Mouse (Mus musculus) liver, embryonic 13.5 days (tissue): ENCODE measurements around the gene Kcns3. TPM values are rescaled to one million over a fixed set of nuclear protein-coding genes. Genes with fewer than 3 reads are reported as not detected.
A peak's percentile ranks its signal among the peaks of the same experiment; 100 is the strongest.

Experiments used
- ATAC-seq: fragments of 200-750 bp; cut with Nextera tagmentation; 2 replicates; pipeline ENCODE4 v1.8.0; 2017; ENCODE audit warnings: low read depth, mild to moderate bottlenecking, moderate number of reproducible peaks, moderate library complexity
- DNase-seq: peaks from one replicate; pipeline ENCODE4 v3.0.0; 2022
- H3K27ac ChIP-seq: fragments of 300-500 bp; sonication (generic); 2 replicates; pipeline ENCODE4 v1.5.1; 2015; ENCODE audit warnings: moderate library complexity, mild to moderate bottlenecking, inconsistent platforms
- H3K27me3 ChIP-seq: fragments of 300-500 bp; sonication (generic); 2 replicates; pipeline ENCODE4 v1.6.1; 2015; ENCODE audit warnings: mild to moderate bottlenecking, inconsistent platforms
- H3K36me3 ChIP-seq: fragments of 300-500 bp; sonication (generic); 2 replicates; pipeline ENCODE4 v1.6.1; 2015; ENCODE audit warnings: mild to moderate bottlenecking, inconsistent platforms
- H3K4me1 ChIP-seq: fragments of 300-500 bp; sonication (generic); replicated peaks from 2 replicates; pipeline ENCODE4 v1.6.1; 2015; ENCODE audit warnings: inconsistent platforms
- H3K4me2 ChIP-seq: fragments of 300-500 bp; sonication (generic); 2 replicates; pipeline ENCODE4 v1.6.1; 2015; ENCODE audit warnings: inconsistent platforms, mild to moderate bottlenecking, moderate library complexity
- H3K4me3 ChIP-seq: fragments of 300-500 bp; sonication (generic); replicated peaks from 2 replicates; pipeline ENCODE4 v1.5.1; 2015; ENCODE audit warnings: mild to moderate bottlenecking, inconsistent platforms
- H3K9ac ChIP-seq: fragments of 300-500 bp; sonication (generic); 2 replicates; pipeline ENCODE4 v1.6.1; 2015; ENCODE audit warnings: mild to moderate bottlenecking, inconsistent platforms
- H3K9me3 ChIP-seq: fragments of 300-500 bp; sonication (generic); replicated peaks from 2 replicates; pipeline ENCODE4 v1.6.1; 2016; ENCODE audit warnings: inconsistent platforms
- WGBS: fragments of 180-500 bp; shearing (Covaris S2); methylation state at CpG from one replicate; pipeline ENCODE4 v1.1.7; 2015; ENCODE audit not compliant: insufficient replicate concordance; 5-methylcytosine and 5-hydroxymethylcytosine counted together
- polyA plus RNA-seq: library from polyadenylated mRNA; unstranded; fragments of >200 nt; fragmentation: Nextera tagmentation; extraction: Ambion mirVana; gene quantifications from 2 replicates; pipeline ENCODE4 v1.2.1, GENCODE M21; 2015

Kcns3 gene
- polyA plus RNA-seq, 1 experiment from 2014 or later, result 0.17 TPM

DNA sequence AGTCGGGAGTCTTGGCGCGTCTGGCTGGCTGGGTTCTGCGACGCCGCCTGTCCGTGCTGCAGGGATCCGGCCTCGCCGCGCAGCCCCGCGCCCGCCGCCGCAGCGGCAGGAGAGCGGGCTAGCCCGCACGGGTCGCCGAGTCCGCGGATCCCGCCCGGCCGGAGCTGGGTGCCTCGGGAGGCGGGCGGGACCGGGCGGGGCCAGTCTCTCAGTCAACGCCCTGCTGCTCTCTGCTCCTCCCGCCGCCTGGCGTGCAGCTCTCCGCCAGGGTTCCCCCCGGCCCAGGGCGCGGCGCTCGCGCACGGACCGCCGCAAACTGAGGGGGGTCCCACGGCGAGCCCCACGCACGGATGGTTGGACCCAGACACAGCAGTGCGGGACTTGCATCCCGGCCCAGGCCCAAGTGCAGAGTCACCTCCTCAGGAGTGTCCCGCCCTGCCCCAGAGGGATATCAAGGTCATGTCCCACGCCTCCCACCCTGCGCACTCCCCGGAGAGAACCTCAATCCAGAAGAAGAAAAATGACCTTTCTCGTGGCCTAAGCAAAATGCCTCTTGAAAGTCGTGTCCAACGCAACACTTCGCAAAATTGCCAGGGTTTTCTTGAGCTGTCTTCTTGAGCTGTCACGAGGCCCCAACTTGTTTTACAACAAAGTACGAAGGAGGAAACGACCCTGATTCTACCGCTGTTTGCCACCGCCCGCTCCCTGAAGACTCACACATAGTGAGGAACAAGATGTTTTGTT lies 492 bp downstream of the Kcns3 start:
- peak overlapping the region; percentile 63 for H3K4me2 ChIP-seq
- H3K36me3 ChIP-seq, result no peaks in the 10 kb centered on the region
- H3K9me3 ChIP-seq, result no peaks in the 10 kb centered on the region
- under 1% methylated on average over 50 of the region's 66 CpGs for WGBS
- H3K4me1 ChIP-seq, result peaks cover 3% of the 10 kb centered on the region; the same call in 1 of the 2 replicates
- no peak overlapping the region; the same call in 1 of the 2 replicates for H3K9ac ChIP-seq
- H3K4me3 ChIP-seq, result peak overlapping the region; percentile 49
- DNase-seq (no peak), ATAC-seq (peak; percentile 60)
- no peak overlapping the region for H3K27ac ChIP-seq
- H3K27me3 ChIP-seq, result peaks cover 61% of the 10 kb centered on the region

DNA sequence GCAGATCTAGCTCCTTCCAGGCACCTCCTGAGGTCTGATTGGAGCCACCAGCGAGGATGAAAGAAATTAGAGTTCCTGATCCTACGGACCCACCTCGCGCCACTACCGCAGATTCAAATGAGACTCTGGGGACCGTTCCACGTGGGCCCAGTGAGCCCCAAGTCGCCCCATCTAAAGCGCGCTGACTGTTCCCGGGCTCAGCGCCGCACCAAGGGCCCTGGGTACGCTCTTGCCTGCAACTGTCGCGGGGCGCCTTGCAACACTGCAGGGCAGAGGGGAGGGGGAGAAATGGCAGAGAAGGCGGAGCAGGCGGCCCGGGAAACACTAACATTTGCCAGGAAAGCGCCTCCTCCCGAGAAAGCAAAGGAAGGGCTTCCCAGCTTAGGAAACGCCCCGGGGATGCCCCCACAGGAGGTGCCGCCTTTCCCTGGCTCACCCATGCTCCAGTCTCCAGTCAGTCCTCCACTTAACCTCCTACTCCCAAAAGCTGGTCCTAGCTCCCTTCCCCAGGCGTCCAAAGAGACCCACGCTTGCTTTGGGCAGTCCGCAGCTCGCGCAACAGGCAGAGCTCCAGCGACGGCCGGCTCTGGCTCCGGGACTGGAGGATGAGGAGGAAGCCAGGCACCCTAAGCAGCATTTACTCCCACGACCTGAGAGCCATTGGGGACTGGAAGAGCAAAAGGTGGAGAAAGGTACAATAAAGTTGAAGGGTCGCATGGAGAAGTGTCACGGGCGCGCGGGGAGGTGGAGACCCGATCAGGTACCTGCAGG lies 1.2 kb downstream of the Kcns3 start:
- no peak overlapping the region for H3K9ac ChIP-seq
- 1% methylated on average over 41 of the region's 41 CpGs for WGBS

DNA sequence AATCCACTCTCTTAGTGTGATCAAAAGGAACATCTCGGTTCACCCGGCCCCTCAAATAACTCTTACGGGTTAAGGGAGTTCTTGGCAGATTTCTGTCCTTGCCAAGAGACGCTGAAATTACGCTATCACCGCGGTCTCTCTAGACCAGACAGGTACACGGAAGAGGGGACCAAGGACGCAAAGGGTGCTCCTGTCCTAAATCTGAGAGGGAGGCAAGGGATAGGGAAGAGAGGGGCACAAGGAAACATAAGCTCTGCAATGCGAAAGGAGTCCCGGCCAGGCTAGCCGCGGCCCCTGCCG lies 1.8 kb downstream of the Kcns3 start:
- H3K9ac ChIP-seq, result no peak overlapping the region
- H3K27ac ChIP-seq, result no peak overlapping the region
- no peaks in the 10 kb centered on the region for H3K9me3 ChIP-seq
- H3K4me1 ChIP-seq, result peaks cover 3% of the 10 kb centered on the region; the same call in 1 of the 2 replicates
- DNase-seq (no peak), ATAC-seq (no peak)
- 3% methylated on average over 14 of the region's 14 CpGs for WGBS
- H3K36me3 ChIP-seq, result no peaks in the 10 kb centered on the region
- peaks cover 61% of the 10 kb centered on the region for H3K27me3 ChIP-seq
- H3K4me2 ChIP-seq, result peak overlapping the region; percentile 63
- peak overlapping the region; percentile 49 for H3K4me3 ChIP-seq

More for the DNA sequence above, 1.2 kb downstream of the Kcns3 start:
- peaks cover 3% of the 10 kb centered on the region; the same call in 1 of the 2 replicates for H3K4me1 ChIP-seq
- DNase-seq (no peak), ATAC-seq (no peak)
- peak overlapping the region; percentile 63 for H3K4me2 ChIP-seq
- no peaks in the 10 kb centered on the region for H3K9me3 ChIP-seq
- no peak overlapping the region for H3K27ac ChIP-seq
- peaks cover 61% of the 10 kb centered on the region for H3K27me3 ChIP-seq
- H3K4me3 ChIP-seq, result peak overlapping the region; percentile 49
- H3K36me3 ChIP-seq, result no peaks in the 10 kb centered on the region

DNA sequence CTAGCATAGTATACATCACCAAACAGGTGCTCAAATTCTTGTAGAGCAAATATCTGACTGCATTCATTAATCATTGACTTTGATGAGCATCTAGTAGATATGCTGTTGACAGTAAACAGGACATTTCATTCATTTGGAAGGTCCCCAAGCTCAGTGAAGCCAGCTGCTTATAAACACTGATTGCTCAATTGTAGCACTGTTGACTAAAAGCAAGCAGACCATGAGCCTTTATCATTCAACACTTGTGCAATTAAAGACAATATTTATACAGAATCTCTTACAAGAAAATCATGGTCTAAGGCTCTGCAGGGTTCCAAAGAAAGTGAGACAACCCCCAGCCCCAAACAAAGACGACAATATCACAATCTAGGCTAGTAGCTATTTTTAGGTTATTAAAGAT lies 6.0 kb downstream of the Kcns3 start:
- WGBS, result 44% methylated on average over 1 of the region's 1 CpGs
- H3K4me3 ChIP-seq, result no peak overlapping the region
- H3K27ac ChIP-seq, result no peak overlapping the region

DNA sequence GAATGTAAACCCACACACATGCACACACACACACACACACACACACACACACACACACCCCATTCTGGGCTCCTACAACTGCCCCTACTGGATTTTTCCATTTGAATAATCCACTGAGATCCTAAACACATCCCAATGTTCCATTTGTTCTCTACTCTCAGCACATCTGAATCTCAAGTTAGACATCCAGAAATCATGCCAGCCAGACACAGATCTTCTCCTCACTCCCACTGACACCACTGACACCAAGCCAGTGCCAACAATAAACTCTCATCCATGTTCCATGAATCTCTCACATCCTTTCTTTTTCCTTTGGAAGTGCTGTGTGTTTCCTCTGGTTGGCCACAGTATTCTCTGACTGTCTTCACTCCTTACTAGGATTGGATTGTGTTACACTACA lies 18.4 kb downstream of the Kcns3 start:
- H3K4me1 ChIP-seq, result no peaks in the 10 kb centered on the region
- H3K36me3 ChIP-seq, result no peaks in the 10 kb centered on the region
- H3K4me2 ChIP-seq, result no peak overlapping the region
- H3K4me3 ChIP-seq, result no peak overlapping the region
- DNase-seq, result no peak
- H3K27ac ChIP-seq, result no peak overlapping the region
- no peak for ATAC-seq
- no peaks in the 10 kb centered on the region for H3K9me3 ChIP-seq
- no peak overlapping the region for H3K9ac ChIP-seq
- H3K27me3 ChIP-seq, result no peaks in the 10 kb centered on the region

More for the DNA sequence above, 6.0 kb downstream of the Kcns3 start:
- Histone ChIP-seq H3K4me1 (no peaks in the 10 kb centered on the region; the same call in 1 of the 2 replicates), H3K9me3 (no peaks in the 10 kb centered on the region), H3K27me3 (peaks cover 28% of the 10 kb centered on the region), H3K9ac (no peak overlapping the region), H3K4me2 (no peak overlapping the region), H3K36me3 (no peaks in the 10 kb centered on the region)
- ATAC-seq (no peak), DNase-seq (no peak)

DNA sequence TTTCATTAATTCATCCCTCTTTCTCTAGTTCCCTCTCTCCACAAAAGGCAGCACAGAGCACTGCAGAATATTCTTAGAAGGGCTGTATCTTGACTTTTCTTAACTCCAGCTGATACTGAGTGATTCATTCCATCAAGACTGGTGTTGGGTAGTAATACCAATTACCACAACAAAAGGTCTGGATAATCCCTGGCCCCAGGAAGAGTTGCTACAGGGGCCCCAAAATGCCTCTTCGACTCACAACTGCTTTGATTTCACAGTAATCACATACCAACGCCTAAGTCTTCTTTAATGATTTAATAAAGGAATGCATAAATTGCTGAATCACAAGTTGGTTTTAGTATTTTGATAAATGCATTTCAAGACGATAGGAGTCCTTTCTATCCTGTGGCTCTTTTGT lies 21.7 kb downstream of the Kcns3 start:
- H3K27ac ChIP-seq, result no peak overlapping the region
- H3K4me1 ChIP-seq, result peaks cover 6% of the 10 kb centered on the region
- 54% methylated on average over 3 of the region's 3 CpGs for WGBS
- H3K4me3 ChIP-seq, result no peak overlapping the region
- ATAC-seq (no peak), DNase-seq (no peak)
- no peaks in the 10 kb centered on the region for H3K27me3 ChIP-seq
- H3K36me3 ChIP-seq, result no peaks in the 10 kb centered on the region
- no peak overlapping the region for H3K9ac ChIP-seq
- H3K9me3 ChIP-seq, result no peaks in the 10 kb centered on the region
- no peak overlapping the region for H3K4me2 ChIP-seq

DNA sequence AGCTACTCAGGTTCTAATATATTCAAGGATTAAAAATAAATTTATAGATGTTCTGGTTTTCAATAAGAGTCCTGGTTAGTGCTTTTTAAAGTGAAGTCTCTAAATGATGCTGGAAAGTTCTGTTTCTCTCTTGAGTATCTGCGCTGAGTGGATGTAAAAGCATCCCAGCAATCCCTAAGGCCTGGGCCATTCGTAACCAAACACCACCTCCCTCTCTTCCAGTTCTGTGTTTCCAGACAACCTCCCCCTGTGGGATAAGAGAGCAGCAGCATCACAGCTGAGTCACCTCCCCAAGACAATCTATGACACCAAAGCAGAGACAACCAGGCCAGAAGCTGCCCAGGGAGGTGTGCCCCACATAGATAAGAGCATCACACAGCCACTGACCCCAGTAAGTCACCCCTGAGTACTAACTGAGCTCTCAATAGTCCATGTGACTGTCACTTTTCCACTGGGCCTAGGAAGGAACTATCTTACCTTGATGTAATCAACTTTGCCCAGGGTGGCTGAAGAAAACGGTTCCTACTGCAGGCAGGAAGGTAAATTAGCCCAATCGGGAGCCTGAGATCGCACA lies 24.6 kb downstream of the Kcns3 start:
- ATAC-seq (peak; percentile 92), DNase-seq (no peak)
- WGBS, result 20% methylated on average over 5 of the region's 5 CpGs
- Histone ChIP-seq H3K4me3 (no peak overlapping the region), H3K27me3 (no peaks in the 10 kb centered on the region), H3K27ac (no peak overlapping the region), H3K4me1 (peaks cover 6% of the 10 kb centered on the region), H3K4me2 (0 out of 2 replicates have a peak overlapping the region, but pooled peaks have one; percentile 8), H3K9ac (no peak overlapping the region), H3K9me3 (no peaks in the 10 kb centered on the region), H3K36me3 (no peaks in the 10 kb centered on the region)

DNA sequence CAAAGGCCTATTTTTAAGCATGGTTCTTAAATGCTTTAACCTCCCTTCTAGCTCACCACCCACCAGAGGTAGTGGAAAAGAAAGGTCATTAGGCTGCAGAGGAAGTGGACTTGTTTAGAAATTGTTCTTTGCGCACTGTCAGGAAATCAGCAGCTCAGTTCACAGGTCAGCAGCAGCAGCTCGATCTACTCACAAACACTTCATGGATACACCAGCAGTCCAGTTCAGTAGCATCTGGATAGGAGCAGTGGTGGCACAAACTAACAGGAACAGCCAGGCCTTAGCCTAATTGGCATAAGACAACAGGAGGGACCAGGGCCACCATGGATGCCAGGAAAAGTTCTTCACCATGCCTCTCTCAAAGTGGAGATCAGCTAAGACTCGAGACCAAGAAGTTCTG lies 49.3 kb downstream of the Kcns3 start:
- no peaks in the 10 kb centered on the region for H3K27me3 ChIP-seq
- H3K27ac ChIP-seq, result no peak overlapping the region
- no peak overlapping the region for H3K4me2 ChIP-seq
- H3K4me1 ChIP-seq, result no peaks in the 10 kb centered on the region
- no peak for ATAC-seq
- no peak for DNase-seq
- H3K4me3 ChIP-seq, result no peak overlapping the region
- WGBS, result 62% methylated on average over 3 of the region's 3 CpGs
- no peaks in the 10 kb centered on the region for H3K9me3 ChIP-seq
- no peak overlapping the region for H3K9ac ChIP-seq
- no peaks in the 10 kb centered on the region for H3K36me3 ChIP-seq

DNA sequence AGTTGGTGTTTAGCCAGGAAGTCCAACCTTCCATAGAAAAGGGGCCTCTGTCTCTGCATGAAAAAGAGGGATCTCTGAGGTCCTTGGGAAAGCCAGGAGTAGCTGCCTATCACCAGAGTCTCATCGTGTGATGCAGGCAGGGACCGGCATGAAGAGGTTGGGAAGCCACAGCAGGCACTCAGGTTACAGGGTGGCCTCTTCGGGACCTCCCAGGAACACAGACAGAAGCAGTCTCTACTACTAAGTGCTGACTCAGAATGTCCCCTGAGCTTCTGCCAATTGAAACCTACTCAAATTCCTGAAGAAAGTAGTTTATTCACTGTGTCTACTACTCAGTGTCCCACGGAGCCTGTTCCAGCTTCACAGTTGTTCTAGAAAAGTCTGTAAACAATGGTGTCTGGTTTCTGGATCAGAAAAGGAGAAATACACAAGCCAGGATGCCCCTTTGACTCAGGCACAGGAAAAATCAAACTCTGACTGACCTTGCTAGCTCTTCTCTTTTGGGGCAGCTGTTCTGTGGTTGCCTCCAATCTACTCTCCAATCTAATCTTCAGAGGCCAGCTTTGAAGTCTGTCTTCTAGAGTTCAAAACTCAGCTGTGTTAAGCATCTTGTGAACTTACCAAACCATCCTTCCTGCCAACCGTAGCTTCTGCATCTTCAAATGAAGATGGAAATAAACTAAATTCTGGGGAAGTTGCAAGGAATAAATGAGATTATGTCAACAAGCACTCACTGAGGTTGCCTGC lies 62.1 kb downstream of the Kcns3 start:
- Histone ChIP-seq H3K4me2 (no peak overlapping the region), H3K9me3 (no peaks in the 10 kb centered on the region), H3K4me3 (no peak overlapping the region), H3K9ac (no peak overlapping the region), H3K27ac (no peak overlapping the region), H3K27me3 (no peaks in the 10 kb centered on the region), H3K4me1 (no peaks in the 10 kb centered on the region), H3K36me3 (no peaks in the 10 kb centered on the region)
- WGBS, result 27% methylated on average over 5 of the region's 5 CpGs
- no peak for DNase-seq
- no peak for ATAC-seq

DNA sequence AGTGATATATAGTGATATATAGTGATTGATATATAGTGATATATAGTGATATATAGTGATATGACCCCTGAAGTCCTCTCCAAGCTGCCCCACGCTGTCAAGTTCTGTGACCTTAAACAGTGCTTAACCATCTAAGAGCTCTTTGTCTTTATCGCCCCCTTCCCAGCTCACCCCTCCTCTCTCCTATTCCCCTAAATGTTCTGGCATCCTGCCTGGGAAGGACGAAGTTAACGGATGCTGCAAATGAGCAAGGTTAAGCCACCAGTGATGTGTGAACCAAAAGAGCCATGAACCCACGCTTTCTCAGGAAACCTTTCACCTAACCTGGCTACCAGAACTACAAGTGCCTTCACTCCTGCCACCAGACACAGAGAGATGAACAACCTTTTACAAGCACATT lies 64.0 kb downstream of the Kcns3 start:
- DNase-seq (no peak), ATAC-seq (no peak)
- 64% methylated on average over 5 of the region's 5 CpGs for WGBS
- H3K9ac ChIP-seq, result no peak overlapping the region
- no peak overlapping the region for H3K27ac ChIP-seq
- no peaks in the 10 kb centered on the region for H3K4me1 ChIP-seq
- no peak overlapping the region for H3K4me3 ChIP-seq
- no peaks in the 10 kb centered on the region for H3K9me3 ChIP-seq
- no peaks in the 10 kb centered on the region for H3K36me3 ChIP-seq
- H3K27me3 ChIP-seq, result no peaks in the 10 kb centered on the region
- no peak overlapping the region for H3K4me2 ChIP-seq

DNA sequence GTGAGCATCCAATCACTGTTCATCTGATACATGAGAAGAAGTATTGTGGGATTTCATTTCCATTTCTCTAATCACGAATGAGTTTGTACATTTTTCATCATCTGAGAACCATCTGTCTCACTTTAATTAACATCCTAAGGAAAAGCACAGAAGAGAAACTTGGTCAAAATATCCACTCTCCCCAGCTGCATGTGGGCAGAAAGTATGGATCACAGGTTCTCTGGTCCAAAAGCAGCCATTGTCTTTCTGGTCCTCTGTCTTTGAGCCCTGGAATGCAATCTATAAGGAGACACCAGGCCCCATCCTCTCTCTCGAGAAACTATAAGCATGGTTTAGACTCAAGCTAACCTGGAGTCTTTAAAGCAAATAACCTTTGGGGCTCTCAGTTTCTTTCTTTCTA lies 79.8 kb downstream of the Kcns3 start:
- Histone ChIP-seq H3K4me2 (no peak overlapping the region), H3K9me3 (no peaks in the 10 kb centered on the region), H3K27me3 (no peaks in the 10 kb centered on the region), H3K36me3 (no peaks in the 10 kb centered on the region), H3K4me1 (no peaks in the 10 kb centered on the region), H3K27ac (no peak overlapping the region), H3K4me3 (no peak overlapping the region), H3K9ac (no peak overlapping the region)
- ATAC-seq (no peak), DNase-seq (no peak)
- WGBS, result 58% methylated on average over 2 of the region's 2 CpGs
